In the genomic region with DNA sequence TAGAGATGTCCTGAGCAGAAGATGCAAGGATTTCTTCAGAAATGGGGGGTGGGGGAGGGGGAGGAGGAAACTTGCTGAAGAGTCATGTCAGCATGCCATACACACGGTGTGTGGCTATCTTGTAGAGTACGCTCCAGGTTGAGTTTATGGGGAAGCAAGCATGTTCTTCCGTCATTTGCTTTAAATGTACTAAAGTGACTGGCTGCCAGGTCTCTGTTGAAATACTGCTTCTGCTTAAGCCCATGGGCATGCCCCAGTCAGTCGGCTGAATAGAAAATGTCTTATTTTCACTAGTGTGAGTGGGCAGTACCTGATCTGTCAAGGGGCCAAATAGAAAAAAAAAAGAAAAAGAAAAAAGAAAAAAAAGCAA, we compare ENCODE assay signal across 20 mouse cellular contexts.
DNase-seq lines count a peak whose midpoint lies in the region; ATAC-seq lines count a peak whose summit lies in the region.
"Had no signal": no experiment of that assay in that cellular context is flagged by ENCODE, and none has a peak within 500 bp of the region (broad histone marks: within the 10 kb centered on the region; RNA-seq: fewer than 3 reads in every experiment).

No protein-coding gene starts in this region.

- no peak for DNase-seq in hindbrain, embryonic 14.5 days (ENCODE audit: low spot score)
- no peak for DNase-seq in limb, embryonic 10.5 days (ENCODE audit: low spot score)
- DNase-seq in midbrain, embryonic 14.5 days: no peak
- no peak for DNase-seq in adrenal gland, adult (ENCODE audit: inconsistent age in 2 of 2, low spot score in 1 of 2)
- DNase-seq: B cell, adult 2 months; cerebellum, adult 18-20 months; cerebellum, postnatal 25 days; heart, postnatal 36 days; right cerebral cortex, postnatal 25 days; thymus, adult 18-20 months; thymus, postnatal 4 days had no signal

- whole genome bisulfite sequencing in hindbrain, embryonic 14.5 days: 60% methylated on average over 4 of the region's 4 CpGs
- WGBS in hindbrain, embryonic 12.5 days: 72% methylated on average over 4 of the region's 4 CpGs
- 65% methylated on average over 4 of the region's 4 CpGs for WGBS in limb, embryonic 13.5 days
- WGBS in limb, embryonic 10.5 days: 88% methylated on average over 4 of the region's 4 CpGs
- 40% methylated on average over 4 of the region's 4 CpGs for WGBS in midbrain, embryonic 14.5 days
- 72% methylated on average over 4 of the region's 4 CpGs for WGBS in heart, embryonic 11.5 days (ENCODE audit: insufficient replicate concordance)

- no peak overlapping the region for H3K27ac ChIP-seq in hindbrain, embryonic 14.5 days
- no peak overlapping the region for H3K27ac ChIP-seq in hindbrain, embryonic 12.5 days
- H3K27ac ChIP-seq in limb, embryonic 13.5 days: no peak overlapping the region
- no peak overlapping the region for H3K27ac ChIP-seq in limb, embryonic 10.5 days
- H3K27ac ChIP-seq in midbrain, embryonic 14.5 days (replicated peaks; ENCODE audit: low read depth, low read length): no peak overlapping the region
- no peak overlapping the region for H3K27ac ChIP-seq in heart, embryonic 11.5 days (ENCODE audit: low read depth, low read length)
- H3K27ac ChIP-seq: forebrain, embryonic 12.5 days; liver, embryonic 14.5 days; stomach, embryonic 15.5 days had no signal

- peak overlapping the region; percentile 21 for H3K4me2 ChIP-seq in hindbrain, embryonic 14.5 days (replicated peaks)
- H3K4me2 ChIP-seq in hindbrain, embryonic 12.5 days (replicated peaks): no peak overlapping the region; the same call in 1 of the 2 replicates
- H3K4me2 ChIP-seq in limb, embryonic 13.5 days (replicated peaks): 0 out of 2 replicates have a peak overlapping the region, but pooled peaks have one; percentile 11
- peak overlapping the region; percentile 31 for H3K4me2 ChIP-seq in midbrain, embryonic 14.5 days (ENCODE audit: low read length)
- H3K4me2 ChIP-seq in heart, embryonic 11.5 days: no peak overlapping the region
- H3K4me2 ChIP-seq: forebrain, embryonic 12.5 days; stomach, embryonic 15.5 days had no signal

- no peaks in the 10 kb centered on the region for H3K27me3 ChIP-seq in hindbrain, embryonic 14.5 days (ENCODE audit: control insufficient read depth, insufficient read depth, low read length)
- no peaks in the 10 kb centered on the region; the same call in 1 of the 2 replicates for H3K27me3 ChIP-seq in hindbrain, embryonic 12.5 days
- H3K27me3 ChIP-seq in limb, embryonic 13.5 days: peaks cover 3% of the 10 kb centered on the region; the same call in 1 of the 2 replicates
- H3K27me3 ChIP-seq in limb, embryonic 10.5 days (ENCODE audit: low read depth, poor library complexity, severe bottlenecking): no peaks in the 10 kb centered on the region
- peaks cover 12% of the 10 kb centered on the region; the same call in 1 of the 2 replicates for H3K27me3 ChIP-seq in midbrain, embryonic 14.5 days (ENCODE audit: control insufficient read depth, insufficient read depth, low read length)
- no peaks in the 10 kb centered on the region for H3K27me3 ChIP-seq in heart, embryonic 11.5 days (ENCODE audit: control insufficient read depth, insufficient read depth, low read length)
- H3K27me3 ChIP-seq: stomach, embryonic 15.5 days had no signal

- ATAC-seq in hindbrain, embryonic 14.5 days (ENCODE audit: low FRiP score): no peak
- ATAC-seq in hindbrain, embryonic 12.5 days (ENCODE audit: low FRiP score): no peak
- ATAC-seq in limb, embryonic 13.5 days (ENCODE audit: low FRiP score, low read depth): no peak
- peak; percentile 42 to 52; a peak in 3 of 4 replicates for ATAC-seq in hematopoietic stem cell, adult 5-6 weeks (replicated peaks in 1 of 2; ENCODE audit: insufficient read depth in 1 of 2, low FRiP score in 2 of 2, low TSS enrichment in 1 of 2, low read depth in 1 of 2, poor library complexity in 2 of 2, severe bottlenecking in 2 of 2)
- 0 out of 2 replicates have a peak, but pooled peaks have one; percentile 31 for ATAC-seq in midbrain, embryonic 14.5 days (ENCODE audit: low FRiP score, low TSS enrichment)
- no peak for ATAC-seq in heart, embryonic 11.5 days (replicated peaks; ENCODE audit: insufficient number of reproducible peaks, low FRiP score, low TSS enrichment)
- ATAC-seq: intestine, postnatal 0 days; lung, postnatal 0 days had no signal

- no peak overlapping the region for H3K9ac ChIP-seq in hindbrain, embryonic 14.5 days
- no peak overlapping the region for H3K9ac ChIP-seq in hindbrain, embryonic 12.5 days
- no peak overlapping the region for H3K9ac ChIP-seq in limb, embryonic 13.5 days
- H3K9ac ChIP-seq in midbrain, embryonic 14.5 days (replicated peaks; ENCODE audit: low read length): no peak overlapping the region; the same call in 1 of the 2 replicates
- H3K9ac ChIP-seq in heart, embryonic 11.5 days (ENCODE audit: low read depth, low read length): no peak overlapping the region
- H3K9ac ChIP-seq: forebrain, embryonic 12.5 days; liver, embryonic 14.5 days; stomach, embryonic 15.5 days had no signal

- no peaks in the 10 kb centered on the region for H3K36me3 ChIP-seq in hindbrain, embryonic 14.5 days (replicated peaks; ENCODE audit: control insufficient read depth, insufficient read depth)
- no peaks in the 10 kb centered on the region for H3K36me3 ChIP-seq in hindbrain, embryonic 12.5 days
- no peaks in the 10 kb centered on the region for H3K36me3 ChIP-seq in limb, embryonic 13.5 days
- no peaks in the 10 kb centered on the region for H3K36me3 ChIP-seq in limb, embryonic 10.5 days
- no peaks in the 10 kb centered on the region for H3K36me3 ChIP-seq in midbrain, embryonic 14.5 days (ENCODE audit: control insufficient read depth, insufficient read depth, low read length)
- no peaks in the 10 kb centered on the region for H3K36me3 ChIP-seq in heart, embryonic 11.5 days (ENCODE audit: control insufficient read depth, insufficient read depth, low read length)
- H3K36me3 ChIP-seq: forebrain, embryonic 12.5 days; stomach, embryonic 15.5 days had no signal

- no peaks in the 10 kb centered on the region for H3K9me3 ChIP-seq in hindbrain, embryonic 14.5 days (ENCODE audit: control insufficient read depth, low read length)
- H3K9me3 ChIP-seq in hindbrain, embryonic 12.5 days (replicated peaks): no peaks in the 10 kb centered on the region
- no peaks in the 10 kb centered on the region for H3K9me3 ChIP-seq in limb, embryonic 13.5 days
- H3K9me3 ChIP-seq in limb, embryonic 10.5 days (replicated peaks): no peaks in the 10 kb centered on the region
- H3K9me3 ChIP-seq in midbrain, embryonic 14.5 days (ENCODE audit: control insufficient read depth, low read length): no peaks in the 10 kb centered on the region
- no peaks in the 10 kb centered on the region for H3K9me3 ChIP-seq in heart, embryonic 11.5 days (replicated peaks; ENCODE audit: control insufficient read depth, low read length)
- H3K9me3 ChIP-seq: forebrain, embryonic 12.5 days; stomach, embryonic 15.5 days had no signal

- H3K4me3 ChIP-seq in hindbrain, embryonic 14.5 days (replicated peaks; ENCODE audit: low read length): no peak overlapping the region
- H3K4me3 ChIP-seq in hindbrain, embryonic 12.5 days: no peak overlapping the region
- no peak overlapping the region for H3K4me3 ChIP-seq in limb, embryonic 13.5 days
- no peak overlapping the region for H3K4me3 ChIP-seq in limb, embryonic 10.5 days
- H3K4me3 ChIP-seq in midbrain, embryonic 14.5 days (replicated peaks; ENCODE audit: low read depth, low read length): no peak overlapping the region
- no peak overlapping the region for H3K4me3 ChIP-seq in heart, embryonic 11.5 days (ENCODE audit: low read depth, low read length)
- H3K4me3 ChIP-seq: forebrain, embryonic 12.5 days; stomach, embryonic 15.5 days had no signal

- peaks cover 7% of the 10 kb centered on the region; the same call in 1 of the 2 replicates for H3K4me1 ChIP-seq in hindbrain, embryonic 14.5 days (replicated peaks; ENCODE audit: control insufficient read depth, insufficient read depth, low read length)
- peaks cover 2% of the 10 kb centered on the region; the same call in 1 of the 2 replicates for H3K4me1 ChIP-seq in hindbrain, embryonic 12.5 days
- H3K4me1 ChIP-seq in limb, embryonic 13.5 days: no peaks in the 10 kb centered on the region
- peaks cover 6% of the 10 kb centered on the region for H3K4me1 ChIP-seq in limb, embryonic 10.5 days
- H3K4me1 ChIP-seq in midbrain, embryonic 14.5 days (ENCODE audit: control insufficient read depth, insufficient read depth, low read length): peaks cover 14% of the 10 kb centered on the region
- H3K4me1 ChIP-seq in heart, embryonic 11.5 days (ENCODE audit: control insufficient read depth, insufficient read depth, low read length): no peaks in the 10 kb centered on the region
- H3K4me1 ChIP-seq: stomach, embryonic 15.5 days had no signal

Comparison
In these comparisons a context has a peak if more than half of its experiments do, and no peak if none do; other contexts are left out.
1. H3K4me2 ChIP-seq: peak in hindbrain, embryonic 14.5 days (single experiment), limb, embryonic 13.5 days (single experiment) and midbrain, embryonic 14.5 days (single experiment); none in hindbrain, embryonic 12.5 days (single experiment) and heart, embryonic 11.5 days (single experiment).
2. ATAC-seq: peak in hematopoietic stem cell, adult 5-6 weeks (2 of 2) and midbrain, embryonic 14.5 days (single experiment); none in hindbrain, embryonic 14.5 days (single experiment), hindbrain, embryonic 12.5 days (single experiment), limb, embryonic 13.5 days (single experiment) and heart, embryonic 11.5 days (single experiment).